Mouse (Mus musculus) v-Abl transformed pro-B cells (cell line): Measurements from ENCODE around the gene Yif1a.

Experiments used
- in situ Hi-C, 2 experiments: fragments of 400-800 bp; cut with MboI; formaldehyde crosslinking; loops; one replicate each; pipeline ENCODE4 v1.15.1; 2025; ENCODE audit not compliant: unreplicated experiment in 2 of 2

Yif1a gene

DNA sequence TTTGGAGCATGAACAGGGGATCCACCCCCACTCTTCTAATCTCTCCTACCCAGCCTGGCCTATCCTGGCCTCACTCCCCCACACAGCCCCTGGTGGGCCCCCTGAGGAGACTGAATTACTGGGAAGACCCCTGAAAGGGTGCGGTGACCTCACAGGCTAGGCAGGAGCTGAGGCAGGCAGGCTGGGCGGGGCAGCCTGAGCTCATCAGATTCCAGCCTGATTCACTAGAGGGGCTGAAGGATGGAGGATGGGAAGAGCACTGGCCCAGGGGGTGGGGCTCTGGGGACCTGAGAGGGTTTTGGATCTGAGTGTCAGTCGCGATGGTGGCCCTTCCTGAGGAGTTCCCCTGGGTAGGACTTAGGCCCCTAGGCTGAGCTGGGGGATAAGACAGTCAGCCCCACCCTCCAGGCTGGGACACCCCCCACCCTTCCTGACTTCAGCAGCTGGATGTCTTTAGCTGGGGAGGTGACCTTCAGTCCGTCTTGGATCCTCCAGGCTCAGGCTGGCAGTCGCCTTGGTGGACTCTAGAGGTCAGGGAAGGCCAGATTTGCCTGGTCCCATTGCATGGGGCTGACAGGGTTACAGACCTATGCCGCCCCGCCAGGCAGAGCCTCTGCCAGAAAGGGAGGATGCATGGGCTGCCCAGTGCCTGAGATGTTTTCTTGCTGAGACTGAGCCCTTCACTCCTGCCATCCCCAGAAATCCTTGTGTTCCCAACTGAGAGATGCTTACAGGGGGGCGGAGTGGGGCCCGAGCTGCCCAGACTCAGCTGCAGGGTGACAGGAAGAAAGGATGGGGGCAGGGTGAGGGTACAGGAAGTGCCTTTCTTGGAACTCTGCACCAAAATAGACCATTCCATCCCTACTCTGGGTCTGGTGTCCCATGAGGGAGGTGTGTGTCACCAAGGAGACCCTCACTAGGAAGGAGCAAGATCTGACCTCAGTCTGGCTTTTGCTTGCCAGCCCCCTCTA is 29.3 kb upstream of the Yif1a start:
- in situ Hi-C loops, result no loop called here

DNA sequence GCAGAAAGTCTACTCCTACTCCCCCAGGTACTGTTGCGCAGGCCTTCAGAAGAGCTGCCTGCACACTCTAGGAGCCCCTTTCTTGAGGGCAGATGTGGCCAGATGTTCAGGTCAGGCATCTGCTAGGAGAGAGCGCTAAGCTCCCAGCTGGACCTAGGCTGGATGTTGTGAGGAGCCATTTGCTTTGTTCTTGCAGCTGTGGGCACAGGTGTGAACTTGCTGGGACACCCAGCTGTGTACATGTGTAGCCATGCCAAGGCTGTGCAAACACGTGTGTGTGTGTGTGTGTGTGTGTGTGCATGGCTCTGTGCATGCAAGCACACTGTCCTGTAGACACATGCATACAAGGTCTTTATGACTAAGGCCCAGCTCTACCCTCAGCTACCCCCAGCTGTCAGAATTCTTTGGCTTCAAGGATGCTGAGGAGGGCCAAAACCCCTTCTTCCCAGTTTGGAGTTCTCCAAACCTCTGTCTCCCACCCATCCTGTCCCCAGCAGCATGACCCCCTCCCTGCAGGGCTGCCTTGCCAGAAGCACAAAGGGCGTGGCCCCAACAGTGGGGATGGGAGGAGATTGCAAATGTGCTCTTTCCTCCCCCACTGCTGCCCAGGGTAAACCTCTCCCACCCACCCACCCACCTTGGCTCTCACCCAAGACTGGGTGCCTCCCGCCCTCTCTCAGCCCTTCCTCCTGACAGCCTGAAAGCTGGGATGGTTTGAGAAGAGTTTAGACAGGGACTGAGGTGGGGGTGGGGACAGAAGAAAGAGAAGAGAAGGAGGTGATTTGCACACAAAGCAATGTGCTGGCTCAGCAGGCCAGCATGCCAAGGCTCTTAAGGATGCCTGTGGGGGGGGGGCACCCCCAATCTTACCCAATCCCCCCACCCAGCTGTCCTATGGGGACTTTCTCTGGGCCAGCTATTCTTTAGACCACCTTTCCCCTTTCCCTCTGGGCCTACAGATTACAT is 27.7 kb upstream of the Yif1a start:
- in situ Hi-C loops, result no loop called here

- in situ Hi-C loops, result no loop called here
Measured at GRCm38 (mm10) chr19:5062041-5062440, 26.3 kb upstream of the Yif1a start.

DNA sequence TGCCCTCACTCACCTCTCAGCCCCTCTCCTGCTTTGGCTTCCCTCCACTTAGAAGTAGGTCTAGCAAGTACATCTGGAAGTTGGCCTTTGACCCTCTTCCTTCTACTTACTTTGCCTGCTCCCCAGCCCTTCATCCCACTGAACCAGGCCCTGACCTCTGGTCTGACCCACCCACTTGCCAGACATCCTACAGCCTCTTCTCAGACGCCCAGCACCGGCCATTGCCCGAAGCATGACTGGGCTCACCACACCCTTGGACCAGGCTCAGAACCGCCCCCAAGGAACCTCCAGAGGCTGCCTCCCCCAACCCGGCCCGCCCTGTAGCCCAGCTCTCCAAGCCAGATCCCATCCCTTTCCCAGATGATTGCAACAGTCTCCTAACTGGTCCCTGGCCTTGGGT is 25.9 kb upstream of the Yif1a start:
- in situ Hi-C loops, result no loop called here

DNA sequence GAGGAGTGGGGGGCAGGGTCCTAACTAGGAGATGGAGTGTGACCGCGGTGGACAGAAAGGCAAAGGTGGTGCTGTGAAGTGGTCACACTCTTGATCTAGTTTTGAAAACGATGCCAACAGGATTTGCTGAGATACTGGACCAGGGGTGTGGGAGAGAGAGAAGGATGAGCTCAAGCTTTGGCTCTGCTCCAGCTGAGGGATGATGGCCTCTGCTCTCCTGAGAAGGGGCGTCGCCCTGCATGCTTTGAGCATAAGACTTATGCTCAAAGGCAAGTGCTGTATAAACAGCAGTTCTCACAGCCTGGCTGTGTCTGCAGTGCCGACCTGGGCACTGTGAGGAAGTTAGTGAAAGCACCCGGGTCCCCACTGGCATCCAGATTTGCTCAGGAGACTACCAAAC is 23.2 kb upstream of the Yif1a start:
- in situ Hi-C loops, result no loop called here

GRCm38 (mm10) chr19:5067040-5067799 is 21.1 kb upstream of the Yif1a start:
- in situ Hi-C loops, result no loop called here

GRCm38 (mm10) chr19:5067867-5068569 is 20.3 kb upstream of the Yif1a start, which contains the start of gene Cd248:
Gene Cd248, plus strand, starts transcription at chr19:5068078.
- in situ Hi-C loops, result no loop called here

DNA sequence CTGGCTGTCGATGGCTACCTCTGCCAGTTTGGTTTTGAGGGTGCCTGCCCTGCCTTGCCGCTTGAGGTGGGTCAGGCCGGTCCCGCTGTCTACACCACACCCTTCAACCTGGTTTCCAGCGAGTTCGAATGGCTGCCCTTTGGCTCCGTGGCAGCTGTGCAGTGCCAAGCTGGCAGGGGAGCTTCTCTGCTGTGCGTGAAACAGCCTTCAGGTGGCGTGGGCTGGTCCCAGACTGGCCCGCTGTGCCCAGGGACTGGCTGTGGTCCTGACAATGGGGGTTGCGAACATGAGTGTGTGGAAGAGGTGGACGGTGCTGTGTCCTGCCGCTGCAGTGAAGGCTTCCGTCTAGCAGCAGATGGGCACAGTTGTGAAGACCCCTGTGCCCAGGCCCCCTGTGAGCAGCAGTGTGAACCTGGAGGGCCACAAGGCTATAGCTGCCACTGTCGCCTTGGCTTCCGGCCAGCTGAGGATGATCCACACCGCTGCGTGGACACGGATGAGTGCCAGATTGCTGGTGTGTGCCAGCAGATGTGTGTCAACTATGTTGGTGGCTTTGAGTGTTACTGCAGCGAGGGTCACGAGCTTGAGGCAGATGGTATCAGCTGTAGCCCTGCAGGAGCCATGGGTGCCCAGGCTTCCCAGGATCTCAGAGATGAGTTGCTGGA is 19.6 kb upstream of the Yif1a start:
- in situ Hi-C loops, result no loop called here

DNA sequence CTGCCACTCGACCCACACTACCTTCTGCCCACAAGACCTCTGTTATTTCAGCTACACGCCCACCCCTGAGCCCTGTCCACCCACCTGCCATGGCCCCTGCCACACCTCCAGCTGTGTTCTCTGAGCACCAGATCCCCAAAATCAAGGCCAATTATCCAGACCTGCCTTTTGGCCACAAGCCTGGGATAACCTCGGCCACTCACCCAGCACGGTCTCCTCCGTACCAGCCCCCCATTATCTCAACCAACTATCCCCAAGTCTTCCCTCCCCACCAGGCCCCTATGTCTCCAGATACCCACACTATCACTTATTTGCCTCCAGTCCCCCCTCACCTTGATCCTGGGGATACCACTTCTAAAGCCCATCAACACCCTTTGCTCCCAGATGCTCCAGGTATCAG is 18.9 kb upstream of the Yif1a start:
- in situ Hi-C loops, result no loop called here

DNA sequence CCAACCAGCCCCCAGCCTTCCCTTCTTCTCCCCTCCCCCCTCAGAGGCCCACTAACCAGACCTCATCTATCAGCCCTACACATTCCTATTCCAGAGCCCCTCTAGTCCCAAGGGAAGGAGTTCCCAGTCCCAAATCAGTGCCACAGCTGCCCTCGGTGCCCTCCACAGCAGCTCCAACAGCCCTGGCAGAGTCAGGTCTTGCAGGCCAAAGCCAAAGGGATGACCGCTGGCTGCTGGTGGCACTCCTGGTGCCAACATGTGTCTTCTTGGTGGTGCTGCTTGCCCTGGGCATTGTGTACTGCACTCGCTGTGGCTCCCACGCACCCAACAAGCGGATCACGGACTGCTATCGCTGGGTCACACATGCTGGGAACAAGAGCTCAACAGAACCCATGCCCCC is 18.4 kb upstream of the Yif1a start:
- in situ Hi-C loops, result loop anchor here in 1 of 2 experiments (10.0 kb wide), 1 partner anchor 55 kb away; no protein-coding TSS in a partner anchor

- in situ Hi-C loops, result loop anchor here in 1 of 2 experiments (10.0 kb wide), 1 partner anchor 56 kb away; no protein-coding TSS in a partner anchor
Measured at GRCm38 (mm10) chr19:5071077-5071476, 17.3 kb upstream of the Yif1a start.

- in situ Hi-C loops, result loop anchor here in 1 of 2 experiments (10.0 kb wide), 1 partner anchor 57 kb away; no protein-coding TSS in a partner anchor
Measured at GRCm38 (mm10) chr19:5071545-5072369, 16.6 kb upstream of the Yif1a start.

GRCm38 (mm10) chr19:5072389-5073019 is 15.8 kb upstream of the Yif1a start:
- in situ Hi-C loops, result loop anchor here in 1 of 2 experiments (10.0 kb wide), 1 partner anchor 58 kb away; no protein-coding TSS in a partner anchor

GRCm38 (mm10) chr19:5073028-5073427 is 15.3 kb upstream of the Yif1a start:
- in situ Hi-C loops, result loop anchor here in 1 of 2 experiments (10.0 kb wide), 1 partner anchor 58 kb away; no protein-coding TSS in a partner anchor

DNA sequence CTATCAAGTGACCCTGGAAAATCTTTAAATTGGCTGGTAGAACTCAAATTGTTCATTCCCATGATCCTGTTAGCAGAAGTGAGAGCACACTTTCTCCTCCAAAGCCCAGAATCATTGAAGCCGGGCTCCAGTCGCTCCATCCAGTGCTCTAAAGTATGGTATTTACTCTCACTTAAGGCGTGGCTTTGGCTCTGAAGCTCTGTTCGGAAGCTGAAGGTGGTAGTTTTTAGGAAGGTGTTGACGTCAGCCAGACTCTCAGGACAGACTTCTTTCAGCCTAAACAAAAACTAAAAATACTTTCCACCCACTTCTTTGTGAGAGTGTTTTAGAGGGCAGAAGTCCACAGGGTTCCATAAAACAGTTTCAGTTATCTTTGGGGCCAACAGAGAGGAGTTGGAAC is 14.8 kb upstream of the Yif1a start:
- in situ Hi-C loops, result loop anchor here in 1 of 2 experiments (10.0 kb wide), 1 partner anchor 59 kb away; no protein-coding TSS in a partner anchor

GRCm38 (mm10) chr19:5079279-5079678 is 9.1 kb upstream of the Yif1a start:
- in situ Hi-C loops, result loop anchor here in 1 of 2 experiments (10.0 kb wide), 1 partner anchor 64 kb away; no protein-coding TSS in a partner anchor

DNA sequence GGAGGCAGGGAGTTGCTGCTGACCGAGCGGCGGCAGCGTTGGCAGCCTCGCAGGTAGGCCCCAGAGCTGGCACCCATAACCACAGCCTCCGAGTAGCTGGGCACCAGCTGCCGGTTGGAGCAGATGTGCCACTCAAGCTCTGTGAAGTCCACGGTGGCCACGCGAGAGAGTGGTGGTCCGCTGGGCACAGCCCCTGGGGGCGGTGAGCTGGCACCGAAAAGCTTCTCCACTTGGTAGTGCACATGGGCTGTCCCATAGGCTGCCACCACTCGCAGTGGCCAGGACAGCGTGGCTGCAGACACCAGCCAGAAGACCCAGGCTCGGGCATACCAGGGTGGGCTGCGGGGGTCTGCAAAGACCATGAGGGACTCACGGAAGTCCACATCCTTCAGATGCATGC is 6.3 kb upstream of the Yif1a start:
- in situ Hi-C loops, result loop anchor here in 1 of 2 experiments (5.0 kb wide), 1 partner anchor 35 kb away; no protein-coding TSS in a partner anchor
